Mouse (Mus musculus): ENCODE measurements around the gene Mgmt. TPM values are rescaled to one million over a fixed set of nuclear protein-coding genes. Genes with fewer than 3 reads are reported as not detected.

The Mgmt gene
- total and polyA plus RNA-seq, 3 experiments: not detected

DNA sequence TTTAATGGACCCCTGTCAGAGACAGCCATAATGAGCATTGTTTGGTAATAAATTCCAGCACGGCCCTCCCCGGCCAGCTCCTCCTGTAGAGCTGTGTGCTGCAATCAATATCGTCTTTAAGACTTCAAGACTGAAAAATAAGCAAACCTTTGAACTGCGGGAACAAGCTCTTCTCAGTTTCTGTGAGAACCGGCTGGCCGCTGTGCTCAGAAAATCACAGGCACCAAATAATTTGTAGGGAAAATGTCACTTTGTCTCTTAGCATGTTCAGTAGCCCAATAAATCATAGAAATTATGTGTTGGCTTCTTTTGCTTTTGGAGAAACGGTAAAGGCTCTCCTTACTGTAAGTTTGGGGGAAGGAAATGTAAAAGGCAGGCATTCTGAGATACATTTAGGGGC lies 58.2 kb downstream of the Mgmt start:
- DNase-seq (ENCODE audit: low read depth, low spot score): no peak
- no peaks in the 10 kb centered on the region for H3K36me3 ChIP-seq (ENCODE audit: control insufficient read depth in 1 of 2, insufficient read depth in 2 of 2, low read length in 2 of 2)
- no peak for TF ChIP-seq ETS1 (IDR thresholded peaks at IDR 0.05; ENCODE audit: low read depth, low read length)
- no peak for TF ChIP-seq NRF1 (IDR thresholded peaks at IDR 0.05; ENCODE audit: insufficient read depth, low read depth, low read length, poor library complexity, severe bottlenecking)
- TF ChIP-seq JUND (IDR thresholded peaks at IDR 0.05; ENCODE audit: low read depth, low read length): no peak
- no peak for TF ChIP-seq POLR2AphosphoS5 (IDR thresholded peaks at IDR 0.05; ENCODE audit: borderline replicate concordance, low read depth, low read length)
- no peak for TF ChIP-seq RAD21 (IDR thresholded peaks at IDR 0.05; ENCODE audit: low read depth, low read length)
- TF ChIP-seq EP300 (IDR thresholded peaks at IDR 0.05; ENCODE audit: low read depth in 1 of 2, low read length in 2 of 2): no peak
- TF ChIP-seq ZNF384 (IDR thresholded peaks at IDR 0.05; ENCODE audit: low read depth, low read length): no peak
- TF ChIP-seq MAZ (IDR thresholded peaks at IDR 0.05; ENCODE audit: low read depth, low read length): no peak
- no peak for TF ChIP-seq POLR2A (IDR thresholded peaks at IDR 0.05; ENCODE audit: control insufficient read depth in 1 of 2, insufficient read depth in 1 of 2, low read depth in 1 of 2, low read length in 2 of 2, poor library complexity in 1 of 2)
- TF ChIP-seq UBTF (IDR thresholded peaks at IDR 0.05; ENCODE audit: borderline replicate concordance, insufficient read depth, low read depth, low read length): no peak
- no peak for TF ChIP-seq TAL1 (IDR thresholded peaks at IDR 0.05; ENCODE audit: low read length)
- no peak for TF ChIP-seq MAX (IDR thresholded peaks at IDR 0.05; ENCODE audit: low read length)
- TF ChIP-seq MEF2A (IDR thresholded peaks at IDR 0.05; ENCODE audit: extremely low read depth, insufficient replicate concordance, low read depth, low read length, poor library complexity, severe bottlenecking): no peak
- H3K27ac ChIP-seq (ENCODE audit: control insufficient read depth, low read depth, low read length): no peak overlapping the region
- H3K27me3 ChIP-seq (ENCODE audit: control insufficient read depth in 1 of 2, insufficient read depth in 2 of 2, low read length in 2 of 2): no peaks in the 10 kb centered on the region
- no peak overlapping the region for H3K9ac ChIP-seq (ENCODE audit: control insufficient read depth, low read depth, low read length, poor library complexity, severe bottlenecking)
- no peaks in the 10 kb centered on the region for H3K9me3 ChIP-seq (replicated peaks; ENCODE audit: insufficient read depth, low read length)
- no peak overlapping the region for H3K4me3 ChIP-seq (ENCODE audit: control insufficient read depth in 1 of 2, insufficient read depth in 1 of 2, low read depth in 2 of 2, low read length in 2 of 2)
- no peaks in the 10 kb centered on the region for H3K79me2 ChIP-seq (ENCODE audit: control insufficient read depth, insufficient read depth, low read length, poor library complexity)
- no peaks in the 10 kb centered on the region for H3K4me1 ChIP-seq (ENCODE audit: control insufficient read depth in 1 of 2, insufficient read depth in 2 of 2, low read length in 2 of 2)

GRCm38 (mm10) chr7:136953251-136953650 lies 58.8 kb downstream of the Mgmt start:
- Histone ChIP-seq H3K27ac (ENCODE audit: control insufficient read depth, low read depth, low read length) (no peak overlapping the region), H3K4me1 (ENCODE audit: control insufficient read depth in 1 of 2, insufficient read depth in 2 of 2, low read length in 2 of 2) (no peaks in the 10 kb centered on the region), H3K36me3 (ENCODE audit: control insufficient read depth in 1 of 2, insufficient read depth in 2 of 2, low read length in 2 of 2) (no peaks in the 10 kb centered on the region), H3K9me3 (replicated peaks; ENCODE audit: insufficient read depth, low read length) (no peaks in the 10 kb centered on the region), H3K4me3 (ENCODE audit: control insufficient read depth in 1 of 2, insufficient read depth in 1 of 2, low read depth in 2 of 2, low read length in 2 of 2) (no peak overlapping the region), H3K27me3 (ENCODE audit: control insufficient read depth in 1 of 2, insufficient read depth in 2 of 2, low read length in 2 of 2) (no peaks in the 10 kb centered on the region), H3K9ac (ENCODE audit: control insufficient read depth, low read depth, low read length, poor library complexity, severe bottlenecking) (no peak overlapping the region), H3K79me2 (ENCODE audit: control insufficient read depth, insufficient read depth, low read length, poor library complexity) (no peaks in the 10 kb centered on the region)
- DNase-seq (ENCODE audit: low read depth, low spot score): no peak
- TF ChIP-seq MXI1 (IDR thresholded peaks at IDR 0.05; ENCODE audit: low read depth, low read length) (no peak), SIN3A (IDR thresholded peaks at IDR 0.05; ENCODE audit: low read length) (no peak), POLR2AphosphoS2 (IDR thresholded peaks at IDR 0.05; ENCODE audit: low read length) (no peak), USF1 (IDR thresholded peaks at IDR 0.05; ENCODE audit: low read depth, low read length) (no peak), ZC3H11A (IDR thresholded peaks at IDR 0.05; ENCODE audit: low read depth, low read length) (no peak), HCFC1 (IDR thresholded peaks at IDR 0.05; ENCODE audit: low read depth, low read length) (no peak), ZKSCAN1 (IDR thresholded peaks at IDR 0.05; ENCODE audit: low read depth, low read length) (no peak), ELF1 (IDR thresholded peaks at IDR 0.05; ENCODE audit: low read depth, low read length) (no peak), SMC3 (IDR thresholded peaks at IDR 0.05; ENCODE audit: low read depth, low read length) (no peak)
